ENCODE assay signal across 27 mouse cellular contexts in genomic region chr4:40883200-40883599, GRCm38 (mm10). TPM values are rescaled to one million over a fixed set of nuclear protein-coding genes. Genes with fewer than 3 reads are reported as not detected.
A peak's percentile ranks its signal among the peaks of the same experiment; 100 is the strongest.
DNase-seq lines count a peak whose midpoint lies in the region; ATAC-seq lines count a peak whose summit lies in the region.
"Had no signal": no experiment of that assay in that cellular context is flagged by ENCODE, and none has a peak within 500 bp of the region (broad histone marks: within the 10 kb centered on the region; RNA-seq: fewer than 3 reads in every experiment).

No protein-coding gene starts in this region.

- H3K36me3 ChIP-seq in splenic B cell, adult 2 months (ENCODE audit: control insufficient read depth, insufficient read depth, low read length, poor library complexity, severe bottlenecking): no peaks in the 10 kb centered on the region
- H3K36me3 ChIP-seq: embryonic facial prominence, embryonic 15.5 days; forebrain, embryonic 15.5 days; heart, embryonic 13.5 days; hindbrain, embryonic 12.5 days; limb, embryonic 12.5 days; midbrain, embryonic 12.5 days had no signal

- no peak for DNase-seq in frontal cortex, adult 2 months (ENCODE audit: extremely low spot score in 1 of 2, low spot score in 1 of 2)
- peak; percentile 14 for DNase-seq in A20 (ENCODE audit: low read depth, low spot score)
- DNase-seq in T-cell, adult 2 months (ENCODE audit: low spot score): peak; percentile 62
- peak; percentile 40 for DNase-seq in splenic B cell, adult 2 months (ENCODE audit: low read depth, low spot score)
- DNase-seq in lung, postnatal 4 days: no peak
- DNase-seq in Muller cell, postnatal 12 days (ENCODE audit: inconsistent ontology term): no peak
- DNase-seq in retina, postnatal 1 day: no peak
- DNase-seq: adrenal gland, postnatal 25 days; cerebellum, adult 9-10 months; gastrocnemius, postnatal 36 days; heart, adult 2 months; heart, postnatal 14 days; kidney, adult 18-20 months; kidney, postnatal 10 days; layer of hippocampus, postnatal 36 days; liver, postnatal 0 days; right cerebral cortex, postnatal 4 days had no signal

- peak; percentile 53 for ATAC-seq in frontal cortex, adult (ENCODE audit: low TSS enrichment)
- ATAC-seq: forebrain, embryonic 15.5 days; liver, postnatal 0 days; lung, postnatal 0 days had no signal

- H3K27me3 ChIP-seq in splenic B cell, adult 2 months (ENCODE audit: control insufficient read depth, insufficient read depth, low read length, poor library complexity, severe bottlenecking): no peaks in the 10 kb centered on the region
- H3K27me3 ChIP-seq: embryonic facial prominence, embryonic 15.5 days; forebrain, embryonic 15.5 days; heart, embryonic 13.5 days; hindbrain, embryonic 12.5 days; limb, embryonic 12.5 days; midbrain, embryonic 12.5 days had no signal

RNA-seq across cellular contexts. Expression of gene B4galt1, which starts 29.4 kb away (rescaled TPM):
- polyA plus RNA-seq in frontal cortex, adult 2 months (2012; rRNA removed): 4.7 and 5.2 TPM in 2 replicates

RNA-seq across cellular contexts. Expression of gene Spink4, which starts 36.7 kb away (rescaled TPM):
- polyA plus RNA-seq in frontal cortex, adult 2 months (2012; rRNA removed): not detected in 2 replicates
- polyA plus RNA-seq: embryonic facial prominence, embryonic 15.5 days; forebrain, embryonic 15.5 days; hindbrain, embryonic 12.5 days; limb, embryonic 12.5 days; liver, embryonic 11.5 days; midbrain, embryonic 12.5 days; neural tube, embryonic 11.5 days had no signal

Comparison
In these comparisons a context has a peak if more than half of its experiments do, and no peak if none do; other contexts are left out.
1. DNase-seq: peak in A20 (single experiment), T-cell, adult 2 months (single experiment) and splenic B cell, adult 2 months (single experiment); none in frontal cortex, adult 2 months (0 of 2), lung, postnatal 4 days (0 of 2), Muller cell, postnatal 12 days (single experiment) and retina, postnatal 1 day (single experiment).